Mouse (Mus musculus) cerebellum, postnatal 14 days (tissue): ENCODE measurements around the gene Pabpc4.

ENCODE experiments used
- DNase-seq, 2 experiments: peaks; one replicate each; pipeline ENCODE4 v3.0.0; 2021; ENCODE audit warnings: mixed read lengths in 2 of 2

The Pabpc4 gene

GRCm38 (mm10) chr4:123261721-123262401, at the start of gene Pabpc4:
Gene Pabpc4, plus strand, starts transcription at chr4:123262351.
- DNase-seq, result no peak

DNA sequence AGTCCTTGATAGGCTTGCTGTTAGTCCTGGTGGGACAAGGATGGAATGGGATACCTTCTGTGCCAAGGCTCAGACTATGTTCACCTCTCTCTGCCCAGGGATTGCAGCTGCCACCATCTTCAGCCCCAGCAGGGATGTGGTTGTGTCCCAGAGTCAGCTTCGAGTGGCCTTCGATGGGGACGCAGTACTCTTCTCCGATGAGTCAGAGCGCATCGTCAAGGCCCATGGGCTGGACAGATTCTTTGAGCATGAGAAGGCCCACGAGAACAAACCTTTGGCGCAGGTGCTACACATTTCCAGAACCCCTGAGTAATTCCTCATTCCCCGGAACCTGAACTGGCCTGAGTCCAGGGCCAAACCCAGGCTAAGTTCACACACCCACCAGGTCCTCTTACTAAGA, 48.2 kb upstream of the Pabpc4 start:
- DNase-seq, result no peak

- no peak for DNase-seq
Observed at GRCm38 (mm10) chr4:123215367-123215766, 46.8 kb upstream of the Pabpc4 start.

- DNase-seq, result peak; percentile 40 to 42
Observed at GRCm38 (mm10) chr4:123216782-123217181, 45.4 kb upstream of the Pabpc4 start.

DNA sequence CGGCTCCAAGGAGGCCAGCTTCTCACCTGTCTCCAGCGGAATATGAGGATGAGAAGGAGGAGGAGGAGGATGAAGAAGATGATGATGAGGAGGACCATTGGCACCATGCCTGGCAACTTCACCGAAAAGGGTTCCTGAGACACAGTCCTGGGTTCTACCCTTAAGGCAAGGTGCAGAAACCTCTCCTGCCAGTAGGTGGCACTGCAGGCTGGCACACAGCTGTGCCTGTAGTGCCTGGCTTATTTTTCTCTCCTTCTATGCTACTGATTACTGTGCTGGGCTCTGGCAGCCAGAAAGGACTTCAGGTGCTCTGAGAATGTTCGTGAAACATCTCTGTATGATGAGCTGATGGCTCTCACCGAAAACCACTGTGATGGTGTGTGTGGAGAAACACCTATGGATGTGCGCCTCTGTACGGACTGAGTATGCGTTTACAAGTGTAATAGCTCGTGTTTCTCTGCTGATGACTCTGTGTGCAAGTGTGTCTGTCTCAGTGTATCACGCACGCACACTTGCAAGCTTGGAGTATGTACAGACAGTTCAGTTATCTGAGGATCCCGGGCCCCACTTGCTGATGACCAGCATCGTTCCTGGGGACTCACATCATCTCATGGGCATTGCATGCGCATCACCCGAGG, 42.3 kb upstream of the Pabpc4 start:
- peak; percentile 90 to 92 for DNase-seq

DNA sequence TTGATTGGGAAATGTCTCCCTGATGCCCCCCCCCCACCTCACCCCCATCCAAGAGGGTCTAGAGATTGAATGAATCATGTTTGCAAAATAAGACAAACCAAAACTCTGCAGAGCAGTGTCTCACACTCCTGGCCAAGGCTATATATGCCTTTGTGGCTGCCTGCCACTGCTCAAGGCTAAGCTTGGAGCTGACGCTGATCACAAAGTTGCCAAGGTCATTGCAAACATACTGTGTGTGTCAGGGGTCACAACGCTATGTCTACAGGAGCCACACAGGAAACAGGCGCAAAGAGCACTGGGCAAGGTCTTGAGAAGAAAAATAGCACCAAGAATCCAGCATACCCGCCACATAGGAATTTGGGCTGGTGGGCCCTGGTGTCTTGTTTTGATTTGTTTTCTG, 41.5 kb upstream of the Pabpc4 start:
- no peak for DNase-seq

GRCm38 (mm10) chr4:123223309-123223708, 38.8 kb upstream of the Pabpc4 start:
- peak; percentile 30 to 59 for DNase-seq

- DNase-seq, result peak; percentile 33 to 45
Observed at GRCm38 (mm10) chr4:123225718-123226403, 36.3 kb upstream of the Pabpc4 start.

DNA sequence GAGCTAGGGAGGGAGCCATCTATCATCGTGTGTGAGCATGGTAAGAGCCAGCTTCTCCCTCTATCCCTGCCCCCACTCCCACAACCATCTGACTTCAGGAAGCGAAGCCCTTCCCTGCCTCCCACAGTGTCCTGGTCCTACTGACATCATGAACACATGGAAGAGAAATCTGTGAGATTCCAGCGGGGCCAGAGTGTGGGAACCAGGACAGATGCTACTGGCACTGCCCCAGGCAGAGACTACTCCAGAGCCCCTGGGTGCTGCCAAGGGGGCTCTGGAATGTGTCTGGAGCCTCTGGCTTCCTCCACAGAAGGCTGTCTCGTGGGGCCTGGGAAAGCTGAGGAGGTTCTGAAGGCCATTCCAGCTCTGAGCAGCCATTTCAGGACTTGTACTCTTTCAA, 34.4 kb upstream of the Pabpc4 start:
- peak; percentile 34 to 49 for DNase-seq

GRCm38 (mm10) chr4:123228270-123228669, 33.9 kb upstream of the Pabpc4 start:
- DNase-seq, result no peak

GRCm38 (mm10) chr4:123229166-123229565, 33.0 kb upstream of the Pabpc4 start:
- no peak for DNase-seq

DNA sequence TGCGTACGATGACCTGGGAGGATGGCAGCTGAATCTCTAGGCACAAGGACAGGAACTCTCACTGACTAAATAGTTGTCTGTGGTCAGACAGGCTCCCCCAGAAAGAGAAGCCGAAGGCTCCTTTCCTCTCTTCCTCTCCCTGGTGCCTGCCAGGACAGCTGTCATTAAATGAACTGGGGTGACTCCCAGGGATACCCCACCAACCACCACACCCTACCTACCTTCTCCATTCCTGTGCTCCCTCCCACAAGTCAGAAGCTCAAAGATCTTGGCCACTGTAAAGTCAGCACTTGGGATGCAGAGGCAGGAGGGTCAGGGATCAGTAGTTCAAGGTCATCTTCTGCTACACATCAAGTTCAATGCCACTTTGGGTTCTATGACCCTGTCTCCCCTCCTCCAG, 29.3 kb upstream of the Pabpc4 start:
- DNase-seq, result no peak

DNA sequence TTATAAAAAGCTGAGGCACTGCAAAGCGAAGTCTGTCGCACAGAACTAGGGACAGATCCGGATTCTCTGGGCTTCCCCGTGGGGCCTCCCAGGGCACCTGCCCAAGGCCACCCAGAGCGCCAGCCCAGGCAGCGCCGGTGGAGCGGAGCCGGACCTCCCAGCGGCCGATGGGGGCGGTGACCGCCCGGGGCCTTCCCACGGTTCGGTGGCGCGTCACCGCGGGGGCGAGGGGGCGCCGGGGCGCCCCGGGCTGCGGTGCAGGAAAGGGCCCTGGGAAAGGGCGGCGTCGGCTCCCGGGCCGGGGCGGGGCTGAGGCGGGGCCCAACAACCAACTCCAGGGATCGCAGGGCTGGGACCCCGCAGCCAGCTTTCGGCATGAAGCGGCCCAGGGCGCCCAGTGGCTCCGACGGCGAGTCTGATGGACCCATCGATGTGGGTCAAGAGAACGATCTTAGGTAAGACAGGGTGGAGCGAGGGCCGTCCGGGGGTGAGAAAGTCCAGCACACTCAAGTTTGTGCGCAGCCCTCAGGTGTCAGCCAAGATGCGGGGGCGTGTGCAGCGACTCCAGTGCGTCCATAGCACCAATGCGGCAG, 28.6 kb upstream of the Pabpc4 start, which contains the start of gene Heyl:
Gene Heyl, plus strand, starts transcription at position 65 of the 593 bp plus-strand sequence.
- DNase-seq, result no peak

- no peak for DNase-seq
Observed at GRCm38 (mm10) chr4:123235835-123236430, 26.2 kb upstream of the Pabpc4 start.

DNA sequence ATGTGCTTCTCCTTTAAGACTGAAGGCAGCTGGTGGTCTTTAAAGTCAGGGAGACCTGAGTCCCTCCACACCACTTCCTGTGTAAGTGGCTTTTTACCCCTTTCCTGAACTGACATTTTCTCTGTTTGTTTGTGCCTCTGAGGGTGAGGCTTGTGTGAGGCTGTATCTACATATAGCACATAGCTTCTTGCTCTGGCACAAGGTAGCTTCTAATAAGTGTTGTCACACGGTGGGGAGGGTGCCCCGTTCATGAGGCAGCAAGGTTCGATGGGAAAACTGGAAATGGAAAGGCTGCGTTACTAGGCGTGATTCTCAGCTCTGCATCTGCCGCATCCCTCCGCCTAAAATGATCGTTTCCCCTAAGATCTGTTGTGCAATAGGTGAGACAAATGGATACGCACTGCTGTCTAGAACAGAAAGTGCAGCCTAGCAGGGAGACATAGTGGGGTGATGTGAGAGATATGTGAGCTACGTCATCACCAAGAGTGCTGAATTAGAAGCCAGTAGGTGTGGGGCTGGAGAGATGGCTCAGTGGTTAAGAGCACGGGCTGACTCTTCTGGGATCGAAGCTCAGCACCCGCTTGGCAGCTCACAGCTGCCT, 25.6 kb upstream of the Pabpc4 start:
- DNase-seq, result no peak

- DNase-seq, result no peak
Observed at GRCm38 (mm10) chr4:123237386-123238266, 24.5 kb upstream of the Pabpc4 start.

- DNase-seq, result no peak
Observed at GRCm38 (mm10) chr4:123239361-123240203, 22.6 kb upstream of the Pabpc4 start.

GRCm38 (mm10) chr4:123246221-123246620, 15.9 kb upstream of the Pabpc4 start:
- no peak for DNase-seq

- DNase-seq, result no peak
Observed at GRCm38 (mm10) chr4:123246651-123247050, 15.5 kb upstream of the Pabpc4 start.

GRCm38 (mm10) chr4:123247147-123247880, 14.8 kb upstream of the Pabpc4 start:
- no peak for DNase-seq
